Mouse (Mus musculus): ENCODE measurements around the gene Zbtb45. TPM values are rescaled to one million over a fixed set of nuclear protein-coding genes. Genes with fewer than 3 reads are reported as not detected.

Gene Zbtb45
- total RNA-seq, 1 experiment from 2014 or later = 16.1 TPM

DNA sequence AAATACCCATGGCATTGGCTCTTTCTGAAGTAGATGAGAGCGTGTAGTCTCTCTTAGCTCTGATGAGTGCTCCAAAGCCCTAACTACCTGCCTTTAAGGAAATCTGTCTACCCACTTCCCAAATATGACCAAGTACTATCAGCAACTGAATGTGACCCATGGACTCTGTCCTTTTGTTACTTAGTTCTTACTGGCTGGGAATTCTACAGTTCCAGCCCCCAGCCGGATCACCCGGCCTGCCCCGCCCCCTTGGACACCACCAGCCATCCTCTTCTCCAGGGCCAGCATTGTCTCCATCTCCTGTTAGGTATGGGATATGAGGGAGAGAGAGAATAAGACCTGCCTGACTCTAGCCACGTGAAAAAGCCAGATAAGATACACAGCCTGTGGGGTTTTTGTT is 11.8 kb downstream of the Zbtb45 start, which contains the start of gene Slc27a5:
Slc27a5 (minus strand) TSS at position 140 of the 400 bp plus-strand sequence.
- DNase-seq = no peak

DNA sequence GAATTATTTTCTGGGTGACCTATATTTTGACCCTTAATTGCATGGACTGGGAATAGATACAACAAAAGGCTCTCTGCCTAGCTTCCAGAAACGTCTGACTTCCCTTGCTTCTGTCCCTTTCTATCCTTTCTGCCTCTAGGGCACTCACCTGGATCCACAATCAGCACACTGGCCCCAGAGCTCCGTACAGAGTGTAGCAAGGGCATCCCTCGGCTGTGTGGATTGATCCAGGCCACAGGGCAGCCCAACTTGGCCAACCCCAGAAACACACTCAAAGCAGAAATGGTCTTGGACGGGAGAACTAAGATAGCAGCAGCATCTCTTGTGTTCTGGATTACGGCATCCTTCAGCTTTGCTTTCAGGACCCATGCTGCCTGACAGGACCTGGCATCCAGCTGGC is 12.6 kb downstream of the Zbtb45 start:
- no peak for DNase-seq

DNA sequence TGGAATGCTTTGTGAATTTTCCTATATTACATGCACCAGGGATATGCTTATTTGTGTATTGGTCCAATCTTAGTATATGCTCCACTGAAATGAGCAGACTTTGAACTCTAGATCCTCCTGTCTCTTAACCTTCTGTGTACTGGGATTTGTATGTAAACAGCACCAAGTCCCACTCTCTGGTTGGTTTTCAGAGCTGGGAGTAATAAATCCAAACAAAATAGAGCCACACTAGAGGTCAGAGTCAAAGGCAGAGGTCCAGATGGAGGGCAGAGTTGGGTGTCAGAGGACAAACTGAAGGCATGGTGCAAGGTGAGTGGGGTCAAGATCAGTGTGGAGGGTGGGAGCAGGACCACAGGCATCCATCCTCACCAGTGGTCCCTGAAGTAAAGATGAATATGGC is 14.0 kb downstream of the Zbtb45 start:
- no peak for DNase-seq

DNA sequence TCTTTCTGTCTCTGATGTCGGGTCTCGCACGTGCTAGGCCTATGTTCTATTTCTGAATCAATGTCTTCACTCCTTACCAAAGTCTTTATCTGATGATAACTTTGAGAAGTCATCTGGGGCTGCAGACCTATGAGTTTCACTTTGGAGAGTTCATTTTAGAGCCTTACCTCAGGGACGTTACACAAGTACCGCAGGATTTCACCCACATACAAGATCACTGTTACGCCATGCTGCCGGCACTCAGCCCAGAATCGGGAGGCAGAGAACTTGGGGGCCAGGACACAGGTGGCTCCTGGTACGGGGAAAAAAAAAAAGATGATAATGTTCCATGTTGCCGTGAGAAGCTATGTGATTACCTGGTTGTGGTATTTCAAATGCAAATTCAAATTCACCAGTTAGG is 16.7 kb downstream of the Zbtb45 start:
- DNase-seq = no peak

DNA sequence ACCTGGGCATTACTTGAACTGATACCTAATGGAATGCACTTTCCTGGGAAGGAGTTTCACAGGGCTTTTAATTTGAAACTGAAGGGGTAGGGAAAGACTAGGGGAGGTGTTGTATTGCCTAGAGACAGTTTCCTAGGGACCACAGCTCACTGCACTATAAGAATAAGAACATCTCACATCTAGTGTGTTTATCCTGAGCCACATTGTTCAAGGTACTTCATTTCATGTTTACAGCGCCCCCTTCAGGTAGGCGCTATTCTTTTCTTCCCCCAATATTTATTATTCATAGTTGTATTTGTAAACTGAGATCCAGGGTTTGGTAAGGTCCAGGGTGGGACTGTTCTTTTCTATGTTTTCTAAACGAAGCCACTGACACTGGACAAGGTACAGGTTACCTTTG is 17.6 kb downstream of the Zbtb45 start:
- no peak for DNase-seq

DNA sequence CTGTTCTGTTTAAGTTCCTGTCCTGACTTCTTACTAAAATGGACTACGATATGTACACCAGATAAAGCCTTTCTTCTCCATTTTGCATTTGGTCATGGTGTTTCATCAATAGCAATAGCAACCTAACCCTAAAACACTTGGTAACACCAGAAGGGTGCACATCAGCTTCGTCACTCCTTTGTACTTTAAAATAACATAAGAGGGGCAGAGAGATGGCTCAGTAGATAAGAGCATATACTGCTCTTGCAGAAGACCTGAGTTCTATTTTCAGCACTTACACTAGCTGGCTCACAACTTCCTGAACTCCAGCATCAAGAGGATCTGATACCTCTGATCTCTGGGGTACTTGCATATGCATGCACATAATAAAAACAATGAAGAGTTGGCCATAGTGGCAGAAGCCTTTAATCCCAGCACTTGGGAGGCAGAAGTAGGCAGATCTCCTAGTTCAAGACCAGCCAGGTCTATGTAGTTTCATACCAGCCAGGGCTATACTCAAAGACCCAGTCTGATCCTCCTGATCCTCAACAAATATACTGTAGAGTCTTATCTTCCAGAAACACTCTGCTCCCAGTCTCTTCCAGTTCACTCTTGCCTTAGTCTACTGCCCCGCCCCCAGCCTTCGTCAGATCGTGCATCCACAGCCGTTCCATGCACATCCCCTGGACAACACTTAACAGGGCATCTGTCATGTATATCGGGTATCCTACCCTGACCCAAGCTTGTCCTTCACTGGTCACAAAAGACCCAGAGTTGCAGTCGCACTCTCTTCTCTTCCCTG is 22.2 kb downstream of the Zbtb45 start:
- no peak for DNase-seq

DNA sequence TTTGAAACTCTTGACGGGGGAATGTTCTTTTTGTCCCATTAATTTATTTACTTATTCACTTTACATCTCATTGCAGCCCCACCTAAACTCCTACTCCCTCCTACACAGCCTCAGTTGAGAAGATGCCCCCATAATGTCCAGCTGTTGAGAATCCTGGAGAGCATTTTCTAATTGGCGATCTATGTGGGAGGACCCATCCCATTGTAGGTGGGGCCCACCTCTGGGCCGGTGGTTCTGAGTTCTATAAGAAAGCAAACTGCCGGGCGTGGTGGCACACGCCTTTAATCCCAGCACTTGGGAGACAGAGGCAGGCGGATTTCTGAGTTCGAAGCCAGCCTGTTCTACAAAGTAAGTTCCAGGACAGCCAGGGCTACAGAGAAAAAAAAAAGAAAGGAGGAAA is 22.9 kb downstream of the Zbtb45 start:
- DNase-seq = no peak

DNA sequence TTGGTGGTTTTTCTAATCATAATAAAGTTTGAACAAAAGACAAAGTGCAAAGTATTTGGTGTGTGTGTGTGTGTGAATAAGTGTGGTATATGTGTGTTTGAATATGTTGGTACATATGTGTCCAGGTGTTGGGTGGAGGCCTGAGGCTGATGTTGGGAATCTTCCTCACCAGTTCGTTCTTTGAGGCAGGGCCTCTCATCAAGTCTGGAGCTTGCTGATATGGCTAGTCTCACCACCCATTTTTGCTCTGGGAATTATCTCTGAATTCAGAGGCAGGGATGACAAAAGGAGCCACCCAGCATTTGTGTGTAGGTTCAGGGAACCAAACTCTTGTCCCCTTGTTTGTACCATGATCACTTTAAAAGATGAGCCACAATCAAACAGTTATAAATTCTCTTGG is 24.1 kb downstream of the Zbtb45 start:
- no peak for DNase-seq

DNA sequence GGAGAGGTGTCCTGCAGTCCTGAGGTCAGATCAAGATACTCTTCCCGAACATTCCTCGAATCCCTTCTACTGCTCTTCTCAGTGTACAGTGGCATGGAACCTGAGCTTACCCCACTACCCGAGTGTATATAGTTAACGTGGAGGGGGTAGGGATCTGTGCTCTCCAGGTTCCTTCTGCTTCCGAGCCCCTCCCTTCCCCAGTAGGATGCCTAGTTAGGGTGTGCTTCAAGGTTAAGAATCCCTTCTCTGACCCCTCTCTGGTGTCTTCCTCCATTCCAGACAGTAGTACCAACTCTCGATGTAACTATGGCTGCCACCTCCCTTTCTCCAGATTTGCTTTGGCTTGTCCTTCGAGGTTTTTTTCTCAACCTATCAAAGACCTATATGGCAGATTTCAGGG is 29.5 kb downstream of the Zbtb45 start:
- DNase-seq = no peak

DNA sequence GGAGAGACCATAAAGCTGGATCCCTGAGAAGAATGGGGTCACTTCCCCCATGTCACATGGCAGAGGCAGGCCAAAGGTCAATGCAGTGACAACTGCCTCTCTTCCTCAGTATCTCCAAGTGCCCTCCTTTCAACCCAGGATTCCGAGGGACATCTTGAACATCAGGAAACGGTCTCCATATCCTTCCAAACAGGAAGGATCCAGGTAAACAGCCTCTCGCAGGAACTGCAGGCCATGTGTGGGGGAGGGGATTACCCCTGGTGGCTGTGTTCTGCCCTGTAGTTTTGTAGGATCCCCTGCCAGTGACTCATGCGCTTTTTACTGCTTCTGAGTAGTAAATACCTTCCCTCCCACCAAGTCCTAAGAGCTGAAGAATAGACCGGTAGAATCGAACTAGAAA is 30.1 kb downstream of the Zbtb45 start:
- DNase-seq = no peak

DNA sequence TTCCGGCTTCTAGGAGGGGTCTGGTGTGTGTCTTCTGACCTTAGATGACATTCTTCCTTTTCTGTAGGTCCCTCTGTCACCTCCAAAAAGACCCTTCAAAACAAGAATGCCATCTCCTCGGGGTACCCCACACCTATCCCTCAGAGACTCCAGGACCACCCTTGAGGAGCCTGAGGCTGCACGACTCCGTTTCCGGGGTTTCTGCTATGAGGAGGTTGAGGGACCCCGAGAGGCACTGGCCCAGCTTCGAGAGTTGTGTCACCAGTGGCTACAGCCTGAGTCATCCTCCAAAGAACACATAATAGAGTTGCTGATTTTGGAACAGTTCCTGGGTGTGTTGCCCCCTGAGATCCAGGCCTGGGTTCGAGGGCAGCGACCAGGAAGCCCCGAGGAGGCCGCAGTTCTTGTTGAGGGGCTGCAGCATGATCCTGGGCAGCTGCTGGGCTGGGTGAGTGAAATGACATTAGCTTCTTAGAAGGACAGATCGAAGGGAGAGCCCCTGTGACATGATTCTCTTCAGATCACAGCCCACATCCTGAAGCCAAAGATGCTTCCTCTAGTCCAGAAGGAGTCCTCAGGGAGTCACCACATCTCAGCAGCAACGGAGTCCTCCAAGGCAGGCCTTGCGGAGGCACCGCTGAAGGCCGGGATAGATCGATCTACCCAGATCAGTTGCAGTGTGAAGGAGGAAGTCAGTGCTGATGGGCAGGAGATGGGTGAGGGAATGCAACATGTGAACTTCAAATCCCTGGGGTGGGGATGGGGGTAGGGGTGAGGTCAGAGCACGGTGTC is 30.7 kb downstream of the Zbtb45 start:
- DNase-seq = no peak

DNA sequence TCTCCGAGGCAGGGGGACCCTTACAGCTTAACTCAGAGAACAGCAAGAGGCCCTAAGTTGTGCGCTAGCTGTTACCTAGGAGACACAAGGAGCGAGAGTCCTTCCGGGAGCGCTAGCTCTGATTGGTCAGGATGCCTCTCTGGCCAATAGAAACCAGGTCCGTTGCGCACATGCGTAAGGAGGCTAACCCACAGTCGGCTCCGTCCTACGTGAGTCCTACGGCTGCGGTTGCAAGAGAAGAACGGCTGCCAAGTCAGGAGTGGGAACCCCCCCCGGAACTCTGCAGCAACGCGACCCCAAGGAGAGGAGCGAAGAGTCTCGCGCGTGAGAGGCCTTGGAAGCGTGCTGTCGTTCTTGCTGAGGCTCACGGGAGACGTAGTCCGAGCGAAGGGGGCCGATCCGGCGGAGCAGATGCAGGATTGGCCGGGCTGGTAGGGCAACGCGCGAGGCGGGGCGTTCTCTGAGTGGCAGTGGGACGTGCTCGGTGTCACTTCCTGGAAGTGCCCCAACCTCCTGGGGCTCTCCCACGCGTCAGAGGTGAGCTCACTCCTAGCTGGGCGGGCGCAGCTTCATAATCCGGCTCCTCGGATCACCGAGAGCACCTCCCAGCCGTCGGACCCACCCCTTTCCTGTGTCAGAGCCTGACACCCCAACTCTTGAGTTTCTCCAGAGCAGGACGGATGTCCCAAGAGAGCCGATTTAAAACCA is 32.0 kb downstream of the Zbtb45 start, which contains the start of gene Zfp446:
Zfp446 (plus strand) TSS at position 167 of the 708 bp plus-strand sequence.
- peak; percentile 97 for DNase-seq

DNA sequence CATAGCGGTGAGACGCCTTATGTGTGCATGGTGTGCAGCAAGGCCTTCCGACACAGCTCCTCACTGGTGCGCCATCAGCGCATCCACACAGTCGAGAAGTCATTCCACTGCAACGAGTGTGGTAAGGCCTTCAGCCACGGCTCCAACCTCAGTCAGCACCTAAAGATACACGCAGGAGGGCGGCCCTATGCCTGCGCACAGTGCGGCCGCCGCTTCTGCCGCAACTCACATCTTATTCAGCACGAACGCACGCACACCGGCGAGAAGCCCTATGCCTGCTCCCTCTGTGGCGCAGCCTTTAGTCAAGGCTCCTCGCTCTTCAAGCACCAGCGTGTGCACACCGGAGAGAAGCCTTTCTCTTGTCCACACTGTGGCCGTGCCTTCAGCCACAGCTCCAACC is 38.9 kb downstream of the Zbtb45 start:
- no peak for DNase-seq

DNA sequence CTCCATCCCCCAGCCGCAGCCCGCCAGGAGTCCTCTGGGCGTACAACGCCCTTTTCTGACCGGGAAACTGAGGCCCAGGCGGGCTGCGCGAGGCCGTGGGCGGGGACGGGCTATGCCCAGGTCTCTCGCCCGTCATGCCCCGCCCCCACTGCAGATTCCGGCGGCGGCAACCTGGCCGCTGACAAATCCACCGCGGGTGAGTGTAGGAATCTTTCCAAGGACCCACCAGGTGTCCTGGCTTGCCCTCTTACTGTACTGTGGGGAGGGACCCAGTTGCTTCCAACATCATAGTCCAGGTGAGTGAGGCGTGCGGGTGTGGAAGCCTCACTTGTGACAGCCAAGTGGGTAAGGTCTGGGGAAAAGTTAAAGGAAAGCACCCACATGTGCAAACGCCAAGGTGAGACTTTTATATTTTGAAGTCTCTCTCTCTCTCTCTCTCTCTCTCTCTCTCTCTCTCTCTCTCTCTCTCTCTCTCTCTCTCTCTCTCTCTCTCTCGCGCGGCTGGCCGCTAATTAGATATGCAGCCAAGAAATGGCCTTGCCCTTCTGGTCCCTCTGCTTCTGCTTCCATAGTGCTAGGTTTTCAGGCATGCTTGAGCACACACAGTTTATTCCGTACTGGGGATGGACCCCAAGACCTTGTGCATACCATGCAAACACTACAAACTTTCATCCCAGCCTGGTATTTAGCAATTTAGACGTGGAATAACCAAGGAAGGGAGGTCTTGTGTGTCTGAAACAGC is 43.6 kb downstream of the Zbtb45 start:
- DNase-seq = peak; percentile 78

DNA sequence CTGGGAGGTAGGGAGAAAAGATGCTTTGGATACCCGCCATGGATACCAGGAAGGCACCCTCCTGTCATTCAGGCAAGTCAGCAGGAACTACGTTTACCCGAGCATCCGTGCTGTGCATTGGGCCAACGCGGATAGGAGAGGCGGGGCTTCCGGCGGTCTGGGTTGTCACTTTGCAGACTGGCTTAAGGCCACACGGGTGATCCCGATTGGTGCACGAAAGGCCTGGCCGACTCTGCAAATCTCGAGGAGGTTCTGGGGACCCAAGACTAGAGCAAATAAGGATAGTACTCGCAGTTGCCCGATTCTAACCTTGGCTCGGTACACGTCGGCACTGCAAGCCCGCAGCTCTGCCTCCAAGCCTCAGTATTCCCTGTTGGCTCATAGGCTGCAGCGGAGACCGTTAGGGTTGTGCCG is 44.1 kb downstream of the Zbtb45 start, which contains the start of gene Zfp324:
Zfp324 (plus strand) TSS at position 161 of the 414 bp plus-strand sequence.
- peak; percentile 89 for DNase-seq

DNA sequence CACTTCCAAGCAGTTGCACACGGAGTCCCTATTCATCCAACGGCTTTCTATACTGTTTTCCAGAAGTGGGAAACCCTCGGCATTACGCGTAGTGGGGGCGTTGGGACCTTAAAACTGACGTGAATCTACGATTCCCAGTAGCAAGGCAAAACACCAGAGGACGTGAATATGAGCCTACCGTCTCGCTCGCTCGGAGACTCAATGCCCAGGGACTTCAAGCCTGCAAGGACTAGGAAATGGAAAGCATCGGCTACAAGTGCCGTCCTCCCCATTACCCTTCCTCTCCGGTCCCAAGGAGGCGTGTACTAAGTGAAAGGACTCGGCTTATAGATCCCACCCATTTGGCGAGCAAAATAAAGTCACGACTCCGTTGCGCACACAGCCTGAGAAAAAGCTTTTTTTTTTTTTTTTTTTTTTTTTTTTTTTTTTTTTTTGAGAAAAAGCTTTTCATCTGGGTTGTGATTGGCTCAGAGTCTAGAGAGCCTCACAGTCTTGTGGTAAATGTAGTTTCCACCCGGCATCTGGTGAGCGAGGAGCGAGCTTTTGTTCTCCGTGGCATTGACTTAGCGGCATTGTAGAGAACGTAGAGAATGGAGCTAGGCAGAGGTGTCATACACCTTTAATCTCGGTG is 48.2 kb downstream of the Zbtb45 start:
- DNase-seq = peak; percentile 25

DNA sequence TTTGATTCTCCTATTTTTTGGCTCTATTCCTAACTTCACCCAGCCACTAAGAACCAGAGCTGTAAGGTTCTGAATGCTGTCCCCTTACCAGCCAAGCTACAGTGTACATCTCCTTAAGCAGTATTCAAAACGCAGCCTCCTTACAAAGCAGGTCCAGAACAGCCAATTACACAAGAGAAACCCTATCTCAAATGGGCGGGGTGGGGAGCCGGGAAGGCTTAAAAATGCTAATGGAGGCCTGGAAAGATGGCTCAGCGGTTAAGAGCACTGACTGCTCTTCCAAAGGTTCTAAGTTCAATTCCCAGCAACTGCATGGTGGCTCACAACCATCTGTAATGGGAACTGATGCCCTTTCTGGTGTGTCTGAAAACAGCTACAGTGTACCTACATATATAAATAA is 50.1 kb downstream of the Zbtb45 start:
- no peak for DNase-seq

DNA sequence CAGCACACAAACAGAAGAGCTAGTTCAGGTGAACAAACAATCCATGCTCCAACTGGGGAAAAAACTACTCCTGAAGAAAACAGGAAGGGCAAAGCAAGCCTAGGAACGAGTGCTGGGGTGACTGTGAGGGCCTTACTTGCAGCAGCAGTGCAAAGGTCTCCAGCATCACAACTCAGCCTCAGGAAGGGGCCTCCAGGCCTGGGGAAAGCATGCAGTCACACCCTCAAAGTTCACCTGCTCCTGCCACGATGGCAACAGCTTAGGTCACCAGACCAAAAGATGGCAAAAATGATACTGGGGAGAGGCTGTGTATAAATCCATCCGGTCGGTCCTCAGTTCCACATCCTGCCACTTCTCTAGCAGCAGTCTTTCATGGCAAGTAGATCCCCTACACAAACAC is 50.9 kb downstream of the Zbtb45 start:
- no peak for DNase-seq

DNA sequence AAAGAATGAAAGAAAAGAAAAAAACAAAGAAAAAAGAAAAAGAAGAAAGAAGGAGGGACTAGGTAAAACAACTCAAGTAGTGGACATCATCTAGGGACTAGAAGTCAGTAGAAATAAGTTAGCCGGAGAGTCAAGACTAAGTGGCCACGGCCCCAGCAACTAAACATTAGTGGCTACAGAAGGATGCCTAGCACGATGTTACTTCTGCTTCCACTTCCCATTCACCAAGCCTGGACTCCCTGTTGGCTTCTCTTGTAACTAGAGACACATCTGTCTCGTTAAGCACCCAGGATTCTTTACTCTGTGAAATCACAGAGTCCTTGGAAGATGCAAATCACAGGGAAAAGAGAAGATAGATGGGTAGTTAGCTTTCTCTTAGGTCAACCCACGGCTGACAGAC is 52.3 kb downstream of the Zbtb45 start:
- no peak for DNase-seq

DNA sequence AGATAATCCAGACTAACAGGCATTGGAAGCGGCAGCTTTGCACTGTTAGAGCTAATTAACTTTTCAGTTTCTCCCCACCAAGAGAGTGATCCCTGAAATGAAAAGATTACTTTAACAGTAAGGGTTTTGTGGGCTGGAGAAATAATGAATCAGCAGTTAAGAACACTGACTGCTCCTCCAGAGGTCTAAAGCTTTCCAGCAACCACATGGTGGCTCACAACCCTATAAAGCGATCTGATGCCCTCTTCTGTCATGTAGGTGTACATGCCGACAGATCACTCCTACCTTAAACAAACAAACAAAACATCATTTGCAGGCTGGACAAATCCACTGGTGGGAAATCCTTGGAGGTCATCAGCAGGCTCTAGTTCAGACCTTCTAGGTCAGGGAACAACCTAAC is 54.9 kb downstream of the Zbtb45 start:
- no peak for DNase-seq

Measured in adrenal gland, postnatal 25 days (tissue).